Mouse (Mus musculus): ENCODE results near the gene Cit.
A peak's percentile ranks its signal among the peaks of the same experiment; 100 is the strongest.

The Cit gene

GRCm38 (mm10) chr5:115851029-115851365 is 5.9 kb downstream of the Cit start:
- no peak for DNase-seq (ENCODE audit: low spot score)

- DNase-seq (ENCODE audit: low spot score) = no peak
Observed at GRCm38 (mm10) chr5:115852431-115852830, 7.4 kb downstream of the Cit start.

GRCm38 (mm10) chr5:115853691-115854090 is 8.6 kb downstream of the Cit start:
- no peak for DNase-seq (ENCODE audit: low spot score)

GRCm38 (mm10) chr5:115854370-115854769 is 9.3 kb downstream of the Cit start:
- no peak for DNase-seq (ENCODE audit: low spot score)

- no peak for DNase-seq (ENCODE audit: low spot score)
Observed at GRCm38 (mm10) chr5:115858652-115859051, 13.6 kb downstream of the Cit start.

GRCm38 (mm10) chr5:115859461-115859860 is 14.4 kb downstream of the Cit start:
- DNase-seq (ENCODE audit: low spot score) = no peak

- no peak for DNase-seq (ENCODE audit: low spot score)
Observed at GRCm38 (mm10) chr5:115861991-115862390, 16.9 kb downstream of the Cit start.

- DNase-seq (ENCODE audit: low spot score) = no peak
Observed at GRCm38 (mm10) chr5:115862439-115862838, 17.4 kb downstream of the Cit start.

GRCm38 (mm10) chr5:115866296-115866695 is 21.2 kb downstream of the Cit start:
- DNase-seq (ENCODE audit: low spot score) = no peak

GRCm38 (mm10) chr5:115868540-115868939 is 23.5 kb downstream of the Cit start:
- no peak for DNase-seq (ENCODE audit: low spot score)

GRCm38 (mm10) chr5:115869198-115869597 is 24.1 kb downstream of the Cit start:
- DNase-seq (ENCODE audit: low spot score) = no peak

GRCm38 (mm10) chr5:115871153-115871552 is 26.1 kb downstream of the Cit start:
- no peak for DNase-seq (ENCODE audit: low spot score)

- DNase-seq (ENCODE audit: low spot score) = no peak
Observed at GRCm38 (mm10) chr5:115872106-115872505, 27.0 kb downstream of the Cit start.

- DNase-seq (ENCODE audit: low spot score) = no peak
Observed at GRCm38 (mm10) chr5:115872956-115873355, 27.9 kb downstream of the Cit start.

GRCm38 (mm10) chr5:115877425-115877824 is 32.3 kb downstream of the Cit start:
- DNase-seq (ENCODE audit: low spot score) = no peak

GRCm38 (mm10) chr5:115882165-115882564 is 37.1 kb downstream of the Cit start:
- no peak for DNase-seq (ENCODE audit: low spot score)

- no peak for DNase-seq (ENCODE audit: low spot score)
Observed at GRCm38 (mm10) chr5:115884429-115884828, 39.4 kb downstream of the Cit start.

GRCm38 (mm10) chr5:115893772-115894171 is 48.7 kb downstream of the Cit start:
- DNase-seq (ENCODE audit: low spot score) = no peak

GRCm38 (mm10) chr5:115897036-115897435 is 52.0 kb downstream of the Cit start:
- no peak for DNase-seq (ENCODE audit: low spot score)

- DNase-seq (ENCODE audit: low spot score) = peak; percentile 40
Observed at GRCm38 (mm10) chr5:115907037-115908009, 62.2 kb downstream of the Cit start.

- DNase-seq (ENCODE audit: low spot score) = peak; percentile 60
Observed at GRCm38 (mm10) chr5:115908251-115908650, 63.2 kb downstream of the Cit start.

GRCm38 (mm10) chr5:115908699-115909098 is 63.6 kb downstream of the Cit start:
- no peak for DNase-seq (ENCODE audit: low spot score)

- peak; percentile 48 for DNase-seq (ENCODE audit: low spot score)
Observed at GRCm38 (mm10) chr5:115909106-115909505, 64.0 kb downstream of the Cit start.

GRCm38 (mm10) chr5:115910491-115910890 is 65.4 kb downstream of the Cit start:
- DNase-seq (ENCODE audit: low spot score) = no peak

Data from left cerebral cortex, adult 11 months (tissue).